Mouse (Mus musculus): ENCODE measurements around the gene H2-Ob.

- no peak for TF ChIP-seq POLR2A (IDR thresholded peaks at IDR 0.05; ENCODE audit: low read depth, low read length)
- TF ChIP-seq CTCF (IDR thresholded peaks at IDR 0.05; ENCODE audit: extremely low read depth, insufficient read length, insufficient replicate concordance, low read depth, low read length), result no peak
Measured at GRCm38 (mm10) chr17:34217216-34217928, 21.3 kb upstream of the H2-Ob start.
